Mouse (Mus musculus): Measurements from ENCODE around the gene Mknk1.

The Mknk1 gene

DNA sequence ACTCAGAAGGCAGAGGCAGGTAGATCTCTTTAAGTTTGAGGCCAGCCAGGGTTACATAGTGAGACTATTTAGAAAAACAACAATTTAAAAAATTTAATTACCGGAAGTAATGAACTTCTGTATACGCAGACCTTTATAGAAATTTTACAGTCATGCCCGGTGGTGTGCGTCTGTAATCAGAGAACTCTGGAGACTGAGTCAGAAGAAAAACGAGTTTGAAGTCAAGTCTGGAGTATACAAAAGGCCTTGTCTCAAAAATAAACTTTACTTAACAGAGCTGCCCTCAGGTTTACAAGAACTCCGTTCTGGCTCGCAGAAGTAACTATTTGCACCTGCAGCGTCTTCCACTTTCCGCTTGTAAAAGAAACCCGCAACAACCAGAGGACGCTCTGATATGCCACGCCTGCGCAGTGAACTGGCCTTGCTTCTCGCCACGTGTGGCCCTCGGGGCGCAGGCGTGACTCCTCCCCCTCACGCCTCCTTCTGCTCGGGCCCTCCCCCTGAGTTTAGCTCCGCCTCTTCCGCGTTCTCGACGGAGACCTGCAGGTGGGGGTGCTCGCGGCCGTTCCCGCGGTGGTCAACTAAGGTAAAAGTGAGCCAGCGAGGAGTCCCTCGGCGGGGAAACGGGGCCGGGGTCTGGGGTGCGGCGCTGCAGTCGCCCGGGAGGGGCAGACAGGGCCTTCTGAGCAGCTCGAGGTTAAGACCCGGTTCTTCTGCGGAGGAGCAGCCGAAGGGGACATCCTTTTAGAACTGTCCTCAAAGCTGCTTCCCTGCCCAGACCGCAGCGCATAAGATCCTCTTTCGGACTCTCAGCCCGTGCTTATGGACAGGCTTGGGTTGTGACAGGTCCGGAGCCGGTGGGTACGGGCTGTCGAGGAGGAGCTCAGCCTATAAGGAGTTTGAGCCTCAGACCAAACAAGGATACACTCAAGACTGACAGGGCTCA is at the start of gene Mknk1:
TSS of gene Mknk1 (plus strand) at position 503 of the 946 bp plus-strand sequence.
- DNase-seq (ENCODE audit: low read depth, low spot score) = peak; percentile 96

DNA sequence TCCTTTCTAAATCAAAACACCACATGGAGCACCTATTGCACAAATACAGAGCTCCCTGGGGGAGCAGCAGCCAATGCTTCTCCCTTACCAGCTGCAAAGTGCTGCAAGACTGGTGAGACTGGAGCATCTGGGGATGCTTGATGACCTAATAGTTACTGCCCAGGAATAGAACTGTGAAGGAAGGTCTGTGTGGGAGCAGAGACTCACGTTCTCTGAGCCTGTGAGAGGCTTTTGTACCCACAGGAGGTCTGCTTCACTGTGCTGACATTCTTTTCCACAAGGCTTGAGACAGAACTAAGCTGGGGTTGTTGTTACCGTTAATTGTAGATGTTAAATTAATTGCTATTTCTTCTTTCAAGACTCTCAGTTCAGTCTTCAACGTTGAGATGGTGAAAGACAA is 48.1 kb upstream of the Mknk1 start:
- no peak for DNase-seq (ENCODE audit: low read depth, low spot score)

DNA sequence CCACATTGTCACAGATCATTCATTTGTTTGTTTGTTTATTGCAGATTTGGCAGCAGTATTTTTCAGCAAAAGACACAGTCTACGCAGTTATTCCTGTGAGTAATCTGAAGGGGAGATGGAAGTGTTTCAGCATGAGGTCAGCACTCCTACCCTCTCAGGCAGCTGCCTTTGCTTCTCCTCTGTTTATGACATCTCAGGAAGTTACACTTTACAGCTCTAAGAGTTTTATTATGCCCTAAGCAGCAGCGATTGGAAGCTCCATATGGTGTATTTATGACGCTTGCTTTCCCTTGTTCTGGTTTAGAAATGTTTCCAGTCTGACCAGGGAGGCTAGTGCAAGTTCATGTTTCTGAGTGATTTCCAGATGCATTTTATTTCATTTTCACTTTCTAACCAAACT is 43.6 kb upstream of the Mknk1 start:
- no peak for DNase-seq (ENCODE audit: low read depth, low spot score)

- DNase-seq (ENCODE audit: low read depth, low spot score) = no peak
Observed at GRCm38 (mm10) chr4:115799981-115800380, 39.0 kb upstream of the Mknk1 start.

DNA sequence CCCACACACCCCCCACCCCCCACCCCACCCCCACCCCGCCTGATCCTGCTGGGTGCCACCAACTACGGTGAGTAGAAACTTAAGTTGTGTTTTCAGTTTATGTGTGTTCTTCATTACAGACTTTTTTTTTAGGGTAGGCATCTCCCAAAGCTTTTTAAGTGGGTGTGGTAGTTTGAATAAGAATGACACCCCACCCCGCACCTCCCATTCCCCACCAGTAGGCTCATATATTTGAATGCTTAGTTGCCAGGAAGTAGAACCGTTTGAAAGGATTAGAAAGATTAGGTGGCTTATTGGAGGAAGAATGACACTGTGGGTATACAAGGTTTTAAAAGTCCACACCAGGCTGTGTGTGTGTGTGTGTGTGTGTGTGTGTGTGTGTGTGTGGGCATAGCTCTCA is 26.7 kb upstream of the Mknk1 start:
- DNase-seq (ENCODE audit: low read depth, low spot score) = peak; percentile 55

DNA sequence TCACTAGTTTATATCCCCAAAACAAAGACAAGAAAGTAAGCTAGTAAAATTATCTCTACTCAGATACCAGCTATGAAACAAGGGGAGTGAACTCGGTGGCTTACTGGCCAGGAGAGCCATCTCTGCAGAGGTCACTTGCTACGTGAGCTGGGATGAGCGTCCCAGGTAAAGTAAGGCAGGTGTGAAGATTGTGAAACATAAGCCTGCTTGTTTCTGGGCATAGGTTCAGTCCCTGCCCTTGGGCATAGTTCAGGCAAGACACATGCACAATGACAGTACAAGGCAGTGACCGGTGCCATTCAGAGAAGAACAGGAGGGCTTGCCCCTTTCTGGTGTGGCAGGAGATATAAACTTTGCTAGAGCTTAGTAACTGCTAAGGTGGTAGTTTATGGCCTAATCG is 23.4 kb upstream of the Mknk1 start:
- no peak for DNase-seq (ENCODE audit: low read depth, low spot score)

GRCm38 (mm10) chr4:115820199-115820598 is 18.8 kb upstream of the Mknk1 start:
- DNase-seq (ENCODE audit: low read depth, low spot score) = peak; percentile 14

GRCm38 (mm10) chr4:115820944-115821343 is 18.1 kb upstream of the Mknk1 start:
- DNase-seq (ENCODE audit: low read depth, low spot score) = no peak

- DNase-seq (ENCODE audit: low read depth, low spot score) = peak; percentile 25
Observed at GRCm38 (mm10) chr4:115821431-115821830, 17.6 kb upstream of the Mknk1 start.

GRCm38 (mm10) chr4:115821928-115822327 is 17.1 kb upstream of the Mknk1 start:
- no peak for DNase-seq (ENCODE audit: low read depth, low spot score)

DNA sequence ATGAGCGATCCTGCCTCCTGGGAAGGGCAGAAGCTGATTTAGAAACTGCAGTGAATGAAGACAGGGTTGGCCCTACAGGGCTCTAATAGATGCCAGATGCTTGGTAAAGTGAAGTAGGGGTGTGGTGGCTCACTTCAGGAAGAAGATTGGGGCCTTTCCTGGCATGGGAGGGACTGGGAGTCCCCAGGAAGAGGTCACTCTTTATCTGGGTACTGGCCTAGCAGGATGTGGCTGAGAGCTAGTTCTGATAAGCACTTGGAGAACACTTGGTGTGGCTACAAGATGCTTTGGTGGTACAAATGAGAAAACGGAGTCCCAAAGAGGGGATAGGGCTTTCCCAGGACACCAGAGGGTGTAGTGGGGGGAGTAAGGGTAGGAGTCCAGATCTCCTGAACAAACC is 14.8 kb upstream of the Mknk1 start:
- no peak for DNase-seq (ENCODE audit: low read depth, low spot score)

DNA sequence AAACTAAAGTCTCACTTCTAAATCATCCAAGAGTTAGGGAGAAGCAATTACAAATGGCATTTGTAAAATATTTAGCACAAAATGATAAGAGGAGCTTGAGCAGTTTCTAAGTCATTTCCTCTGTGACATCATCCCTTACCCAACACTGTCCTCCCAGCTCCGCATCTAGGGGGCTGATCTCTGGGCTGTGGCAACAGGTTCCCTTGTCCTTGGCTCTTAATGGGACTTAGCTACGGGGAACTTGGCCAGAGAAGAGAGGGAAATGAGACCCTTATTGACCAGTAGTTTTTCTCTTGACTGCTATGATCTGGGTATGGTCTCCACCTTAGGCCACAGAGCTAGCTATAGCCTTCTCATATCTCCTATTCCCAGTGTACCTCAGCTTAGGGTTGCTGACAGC is 13.7 kb upstream of the Mknk1 start:
- DNase-seq (ENCODE audit: low read depth, low spot score) = no peak

DNA sequence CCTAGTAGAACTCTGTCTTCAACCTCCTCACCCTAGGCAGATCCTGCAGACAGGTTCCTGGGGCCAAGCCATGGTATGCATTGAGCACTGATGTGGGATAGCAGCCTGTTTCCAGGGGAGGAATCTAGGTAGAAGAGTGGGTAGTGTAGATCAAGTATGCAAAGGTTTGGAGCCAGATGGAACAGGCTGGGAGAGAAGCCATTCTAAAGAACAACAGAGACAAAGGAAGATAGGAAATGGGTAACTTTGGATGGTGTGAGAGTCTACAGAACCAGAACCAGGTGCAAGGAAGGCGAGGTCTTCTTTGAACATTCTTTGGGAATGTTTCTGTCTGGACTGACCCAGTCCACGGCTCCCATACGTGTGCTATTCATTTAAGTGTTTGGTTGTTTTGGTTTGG is 11.9 kb upstream of the Mknk1 start:
- DNase-seq (ENCODE audit: low read depth, low spot score) = peak; percentile 58

DNA sequence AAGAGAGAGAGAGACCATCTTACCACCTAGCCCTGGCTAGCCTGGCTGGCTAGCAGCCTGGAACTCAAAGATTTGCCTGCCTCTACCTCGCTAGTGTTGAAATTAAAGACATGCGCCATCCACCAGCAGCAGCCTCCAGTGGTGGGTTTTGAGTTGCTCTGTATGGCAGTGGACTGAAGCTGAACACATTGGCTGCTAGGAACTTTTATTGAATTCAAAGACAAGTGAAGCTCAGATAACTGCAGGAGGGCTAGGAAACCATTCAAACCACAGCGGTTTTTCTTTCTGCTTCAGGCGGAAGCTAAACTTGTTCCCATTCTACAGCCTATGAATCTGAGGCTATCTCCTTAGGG is 11.5 kb upstream of the Mknk1 start:
- DNase-seq (ENCODE audit: low read depth, low spot score) = no peak

- peak; percentile 82 for DNase-seq (ENCODE audit: low read depth, low spot score)
Observed at GRCm38 (mm10) chr4:115827888-115828571, 11.0 kb upstream of the Mknk1 start, which contains the start of gene Mob3c. Gene Mob3c (plus strand): TSS chr4:115828092.

- no peak for DNase-seq (ENCODE audit: low read depth, low spot score)
Observed at GRCm38 (mm10) chr4:115828572-115828902, 10.5 kb upstream of the Mknk1 start.

- no peak for DNase-seq (ENCODE audit: low read depth, low spot score)
Observed at GRCm38 (mm10) chr4:115830491-115830890, 8.5 kb upstream of the Mknk1 start.

DNA sequence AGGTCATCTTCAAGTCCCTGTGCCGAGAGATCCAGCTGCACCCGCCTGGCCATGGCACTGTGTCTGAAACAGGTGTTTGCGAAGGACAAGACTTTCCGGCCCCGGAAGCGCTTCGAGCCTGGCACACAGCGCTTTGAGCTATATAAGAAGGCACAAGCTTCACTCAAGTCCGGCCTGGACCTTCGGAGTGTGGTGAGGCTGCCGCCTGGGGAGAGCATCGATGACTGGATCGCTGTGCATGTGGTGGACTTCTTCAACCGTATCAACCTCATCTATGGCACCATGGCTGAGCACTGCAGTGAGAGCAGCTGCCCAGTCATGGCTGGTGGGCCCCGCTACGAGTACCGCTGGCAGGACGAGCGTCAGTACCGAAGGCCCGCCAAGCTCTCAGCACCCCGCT is 7.8 kb upstream of the Mknk1 start:
- DNase-seq (ENCODE audit: low read depth, low spot score) = no peak

DNA sequence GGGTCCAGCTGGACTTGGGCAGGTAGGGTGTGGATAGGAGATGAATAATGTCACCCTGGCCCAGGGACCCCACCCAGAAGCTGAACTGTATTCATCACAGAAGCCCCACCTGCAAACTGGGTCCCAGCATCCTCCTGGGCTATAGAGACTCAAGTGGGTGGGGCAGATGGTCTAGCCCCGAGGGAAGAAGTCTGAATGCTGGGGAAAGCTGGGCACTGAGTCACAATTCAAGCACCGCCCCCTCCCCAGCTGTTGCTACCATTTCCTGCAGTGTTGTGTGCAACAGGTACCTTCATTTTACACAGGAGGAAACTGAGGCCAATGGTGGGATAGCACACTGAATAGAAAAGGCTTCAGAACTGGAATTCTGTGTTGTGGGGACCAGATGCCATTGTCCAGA is 7.0 kb upstream of the Mknk1 start:
- DNase-seq (ENCODE audit: low read depth, low spot score) = peak; percentile 84

DNA sequence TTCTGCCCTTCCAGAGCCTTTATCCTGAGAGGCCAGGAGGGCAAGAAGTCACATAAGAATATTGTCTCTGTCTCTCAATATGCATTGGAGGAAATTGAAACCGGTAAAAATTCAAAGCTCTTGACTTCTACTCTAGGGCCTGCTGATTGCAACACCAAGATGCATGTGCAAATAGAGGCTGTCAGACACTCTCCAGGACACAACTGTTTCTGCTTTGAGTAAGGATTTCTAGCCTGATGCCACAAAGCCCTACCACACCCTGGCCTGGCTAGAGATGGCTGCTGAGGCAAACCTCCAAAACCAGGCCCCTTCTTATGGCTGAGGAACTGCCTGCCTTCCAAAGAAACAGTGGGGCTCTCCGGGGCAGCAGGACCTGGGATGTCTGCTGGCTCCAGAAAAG is 3.4 kb upstream of the Mknk1 start:
- no peak for DNase-seq (ENCODE audit: low read depth, low spot score)

GRCm38 (mm10) chr4:115838196-115838595 is 802 bp upstream of the Mknk1 start:
- DNase-seq (ENCODE audit: low read depth, low spot score) = no peak

- DNase-seq (ENCODE audit: low read depth, low spot score) = no peak
Observed at GRCm38 (mm10) chr4:115839956-115840355, 958 bp downstream of the Mknk1 start.

- DNase-seq (ENCODE audit: low read depth, low spot score) = no peak
Observed at GRCm38 (mm10) chr4:115840842-115841241, 1.8 kb downstream of the Mknk1 start.
